ENCODE assay signal across 27 mouse cellular contexts in the genomic region with DNA sequence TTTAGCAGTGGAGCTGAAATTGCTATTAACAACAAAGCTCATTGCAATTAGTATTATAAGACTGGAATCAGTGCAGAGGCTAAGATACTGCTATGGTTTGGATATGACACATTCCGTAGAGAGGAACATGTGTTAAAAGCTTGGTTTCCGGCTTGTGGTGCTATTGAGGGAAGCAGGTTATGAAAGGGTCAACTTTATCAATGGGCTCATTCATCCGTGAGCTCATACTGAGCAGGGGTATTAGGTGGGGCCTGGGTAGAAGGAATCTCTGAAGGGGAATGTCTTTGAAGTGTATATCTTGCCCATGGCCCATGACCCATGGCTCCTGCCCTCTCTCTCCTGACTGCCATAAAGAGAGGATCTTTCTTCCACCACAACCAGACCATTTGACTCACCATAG. TPM values are rescaled to one million over a fixed set of nuclear protein-coding genes. Genes with fewer than 3 reads are reported as not detected.
"Had no signal": no experiment of that assay in that cellular context is flagged by ENCODE, and none has a peak within 500 bp of the region (broad histone marks: within the 10 kb centered on the region; RNA-seq: fewer than 3 reads in every experiment).

No protein-coding gene starts in this region.

- H3K9me3 ChIP-seq: heart, embryonic 13.5 days; heart, embryonic 15.5 days; hindbrain, embryonic 13.5 days; hindbrain, embryonic 15.5 days; kidney, embryonic 15.5 days; limb, embryonic 13.5 days; limb, embryonic 15.5 days; liver, embryonic 12.5 days had no signal

- H3K4me3 ChIP-seq: gastrocnemius, adult 2 months; heart, embryonic 13.5 days; heart, embryonic 15.5 days; hindbrain, embryonic 13.5 days; hindbrain, embryonic 15.5 days; kidney, embryonic 15.5 days; limb, embryonic 13.5 days; limb, embryonic 15.5 days; liver, embryonic 12.5 days had no signal

- H3K27me3 ChIP-seq: heart, embryonic 13.5 days; kidney, embryonic 15.5 days; limb, embryonic 15.5 days; liver, embryonic 12.5 days had no signal

- DNase-seq: gastrocnemius, adult 2 months; gastrocnemius, postnatal 10 days; gastrocnemius, postnatal 25 days; heart, adult 18-20 months; heart, postnatal 14 days; heart, postnatal 36 days; kidney, adult 11 months; kidney, adult 2 months; kidney, adult 9 months; kidney, postnatal 14 days; kidney, postnatal 36 days; layer of hippocampus, adult 9-11 months; layer of hippocampus, postnatal 36 days; left cerebral cortex, postnatal 4 days had no signal

- H3K4me2 ChIP-seq: heart, embryonic 11.5 days; heart, embryonic 13.5 days; heart, embryonic 15.5 days; hindbrain, embryonic 13.5 days; hindbrain, embryonic 15.5 days; kidney, embryonic 15.5 days; limb, embryonic 13.5 days; limb, embryonic 15.5 days; liver, embryonic 12.5 days had no signal

- H3K27ac ChIP-seq: gastrocnemius, adult 2 months; heart, embryonic 13.5 days; heart, embryonic 15.5 days; hindbrain, embryonic 13.5 days; hindbrain, embryonic 15.5 days; hindbrain, postnatal 0 days; kidney, embryonic 15.5 days; kidney, postnatal 0 days; limb, embryonic 13.5 days; limb, embryonic 15.5 days; liver, embryonic 12.5 days had no signal

- H3K4me1 ChIP-seq: heart, embryonic 15.5 days; hindbrain, embryonic 15.5 days; kidney, embryonic 15.5 days; limb, embryonic 13.5 days; limb, embryonic 15.5 days; liver, embryonic 12.5 days had no signal

- ATAC-seq: hindbrain, postnatal 0 days; intestine, embryonic 16.5 days; liver, embryonic 12.5 days had no signal

- H3K36me3 ChIP-seq: heart, embryonic 13.5 days; heart, embryonic 15.5 days; hindbrain, embryonic 13.5 days; hindbrain, embryonic 15.5 days; kidney, embryonic 15.5 days; limb, embryonic 13.5 days; limb, embryonic 15.5 days; liver, embryonic 12.5 days had no signal

- H3K9ac ChIP-seq: heart, embryonic 13.5 days; heart, embryonic 15.5 days; hindbrain, embryonic 13.5 days; hindbrain, embryonic 15.5 days; kidney, embryonic 15.5 days; limb, embryonic 13.5 days; limb, embryonic 15.5 days; liver, embryonic 12.5 days had no signal

RNA-seq across cellular contexts. Expression of a gene that starts 57.0 kb away (rescaled TPM):
- polyA plus RNA-seq: limb, embryonic 11.5 days; liver, embryonic 12.5 days had no signal
